Mouse (Mus musculus) heart, adult 2 months (tissue): ENCODE measurements around the gene Alg9.

Experiments
- CTCF ChIP-seq: fragments of 200-600 bp; IDR thresholded peaks from 2 replicates; pipeline ENCODE4 v1.8.1; 2022; ENCODE audit warnings: antibody characterized with exemption, mild to moderate bottlenecking, moderate library complexity
- EP300 ChIP-seq: fragments of 200-500 bp; IDR thresholded peaks from 2 replicates; pipeline ENCODE4 v1.6.1; 2011; ENCODE audit warnings: low read depth, low read length, control low read depth; ENCODE audit not compliant: insufficient read depth
- POLR2A ChIP-seq: fragments of 200-500 bp; IDR thresholded peaks from 2 replicates; pipeline ENCODE4 v1.6.1; 2011; ENCODE audit warnings: mild to moderate bottlenecking, low read depth, low read length, control low read depth; ENCODE audit not compliant: insufficient read depth

- no peak for TF ChIP-seq POLR2A
- TF ChIP-seq EP300 = no peak
- no peak for TF ChIP-seq CTCF
Observed at GRCm38 (mm10) chr9:50833786-50834185, 59.0 kb downstream of the Alg9 start.
